Mouse (Mus musculus) embryonic facial prominence, embryonic 15.5 days (tissue): ENCODE results near the gene Fam126b. TPM values are rescaled to one million over a fixed set of nuclear protein-coding genes. Genes with fewer than 3 reads are reported as not detected.
A peak's percentile ranks its signal among the peaks of the same experiment; 100 is the strongest.
"Not testable (repeated sequence)": the region's sequence is repeated elsewhere in the genome, so short reads cannot be mapped to it uniquely, and the experiment has no call there.

Experiments used
- ATAC-seq: fragments of 200-750 bp; cut with Nextera tagmentation; 2 replicates; pipeline ENCODE4 v1.8.0; 2017; ENCODE audit warnings: low read depth, moderate TSS enrichment; ENCODE audit not compliant: insufficient number of reproducible peaks, low FRiP score, low TSS enrichment
- H3K27ac ChIP-seq: fragments of 300-500 bp; sonication (generic); replicated peaks from 2 replicates; pipeline ENCODE4 v1.5.1; 2015; ENCODE audit warnings: mild to moderate bottlenecking, inconsistent platforms
- H3K27me3 ChIP-seq: fragments of 300-500 bp; sonication (generic); 2 replicates; pipeline ENCODE4 v1.6.1; 2015; ENCODE audit warnings: inconsistent platforms
- H3K36me3 ChIP-seq: fragments of 300-500 bp; sonication (generic); 2 replicates; pipeline ENCODE4 v1.6.1; 2015; ENCODE audit warnings: mild to moderate bottlenecking, inconsistent platforms
- H3K4me1 ChIP-seq: fragments of 300-500 bp; sonication (generic); 2 replicates; pipeline ENCODE4 v1.6.1; 2015; ENCODE audit warnings: inconsistent platforms
- H3K4me2 ChIP-seq: fragments of 300-500 bp; sonication (generic); replicated peaks from 2 replicates; pipeline ENCODE4 v1.6.1; 2015; ENCODE audit warnings: mild to moderate bottlenecking, inconsistent platforms
- H3K4me3 ChIP-seq: fragments of 300-500 bp; sonication (generic); replicated peaks from 2 replicates; pipeline ENCODE4 v1.5.1; 2015; ENCODE audit warnings: mild to moderate bottlenecking, inconsistent platforms
- H3K9ac ChIP-seq: fragments of 300-500 bp; sonication (generic); 2 replicates; pipeline ENCODE4 v1.6.1; 2015; ENCODE audit warnings: inconsistent platforms
- H3K9me3 ChIP-seq: fragments of 300-500 bp; sonication (generic); replicated peaks from 2 replicates; pipeline ENCODE4 v1.6.1; 2016; ENCODE audit warnings: inconsistent platforms
- WGBS: fragments of 180-500 bp; shearing (Covaris S2); methylation state at CpG from one replicate; pipeline ENCODE4 v1.1.7; 2015; 5-methylcytosine and 5-hydroxymethylcytosine counted together
- polyA plus RNA-seq: library from polyadenylated mRNA; unstranded; fragments of >200 nt; fragmentation: Nextera tagmentation; extraction: Ambion mirVana; gene quantifications from 2 replicates; pipeline ENCODE4 v1.2.1, GENCODE M21; 2015

The Fam126b gene
- polyA plus RNA-seq, 1 experiment from 2014 or later: 9.0 TPM

DNA sequence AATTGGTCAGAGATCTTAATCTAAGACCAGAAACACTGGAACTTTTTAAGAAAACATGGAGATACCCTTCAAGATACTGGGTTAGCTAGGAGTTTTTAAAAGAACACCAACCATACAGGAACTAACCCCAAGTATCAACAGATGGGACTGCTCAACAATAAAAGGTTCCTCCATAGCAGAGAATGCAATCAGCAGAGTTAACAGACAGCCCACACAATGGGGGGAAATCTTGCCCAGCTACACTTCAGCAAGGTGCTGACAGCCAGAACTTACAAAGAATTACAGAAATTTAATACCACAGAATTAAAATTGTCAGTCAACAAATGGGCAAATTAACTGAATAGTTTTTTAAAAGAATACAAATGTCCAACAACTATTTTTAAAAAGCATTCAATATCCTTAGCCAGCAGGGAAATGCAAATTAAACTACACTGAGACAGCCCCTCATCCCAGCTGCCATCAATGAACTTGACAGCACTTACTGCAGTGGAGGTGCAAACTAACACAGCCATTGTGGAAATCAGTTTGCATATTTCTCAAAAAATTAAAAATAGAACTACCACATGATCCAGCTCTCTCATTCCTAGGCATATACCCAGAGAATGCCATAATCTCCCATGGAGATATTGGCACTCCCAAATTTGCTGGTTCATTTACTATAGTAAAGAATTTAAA is 17.5 kb downstream of the Fam126b start:
- Histone ChIP-seq H3K4me3 (no peak overlapping the region), H3K27ac (no peak overlapping the region), H3K27me3 (no peaks in the 10 kb centered on the region), H3K4me2 (no peak overlapping the region), H3K9me3 (no peaks in the 10 kb centered on the region), H3K4me1 (no peaks in the 10 kb centered on the region), H3K36me3 (0 out of 2 replicates have a peak, but pooled peaks cover 3% of the 10 kb centered on the region), H3K9ac (no peak overlapping the region)
- ATAC-seq: no peak

DNA sequence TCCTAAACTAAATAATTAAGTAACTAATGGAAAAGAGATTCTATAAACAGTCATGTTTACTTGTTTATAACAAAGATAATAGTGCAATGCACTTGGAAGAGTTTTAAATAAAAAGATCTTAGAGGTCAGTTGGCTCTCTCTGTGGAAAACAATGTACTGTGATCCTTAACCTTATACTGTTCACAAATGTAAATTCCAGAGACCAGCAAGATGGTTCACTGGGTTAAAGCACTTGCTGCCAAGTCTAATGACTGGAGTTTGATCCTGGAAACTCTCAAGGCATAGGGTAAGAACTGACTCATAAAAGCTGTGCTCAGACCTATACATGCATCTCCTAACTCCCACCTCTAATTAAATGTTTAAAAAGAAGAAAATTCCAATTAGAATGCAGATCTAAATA is 19.5 kb downstream of the Fam126b start:
- no peak overlapping the region for H3K4me2 ChIP-seq
- H3K27me3 ChIP-seq: no peaks in the 10 kb centered on the region
- H3K4me3 ChIP-seq: no peak overlapping the region
- no peaks in the 10 kb centered on the region for H3K9me3 ChIP-seq
- ATAC-seq: no peak
- H3K36me3 ChIP-seq: peaks cover 10% of the 10 kb centered on the region; the same call in 1 of the 2 replicates
- H3K4me1 ChIP-seq: no peaks in the 10 kb centered on the region
- no peak overlapping the region for H3K27ac ChIP-seq
- no peak overlapping the region for H3K9ac ChIP-seq

DNA sequence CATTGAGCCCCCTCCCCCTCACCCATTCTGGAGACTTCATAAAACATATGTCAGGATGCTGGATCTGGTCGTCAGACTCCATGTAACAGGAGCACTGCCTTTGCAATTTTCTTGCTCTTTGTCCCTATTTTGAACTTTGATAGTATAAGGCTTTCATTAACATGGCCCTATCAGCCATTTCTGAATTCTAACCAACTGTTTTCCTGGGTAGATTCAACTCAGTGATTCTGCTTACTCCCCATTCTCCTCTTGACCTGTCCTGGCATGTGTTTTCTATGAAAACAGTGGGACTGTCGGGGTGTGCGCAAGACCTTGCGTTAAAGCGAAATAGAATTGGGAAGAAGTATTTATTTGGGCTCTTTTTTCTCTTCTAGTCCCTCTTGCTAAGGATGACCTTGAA is 21.1 kb downstream of the Fam126b start:
- Histone ChIP-seq H3K27me3 (no peaks in the 10 kb centered on the region), H3K36me3 (peaks cover 10% of the 10 kb centered on the region; the same call in 1 of the 2 replicates), H3K4me2 (no peak overlapping the region), H3K4me3 (no peak overlapping the region), H3K27ac (no peak overlapping the region), H3K4me1 (no peaks in the 10 kb centered on the region), H3K9me3 (no peaks in the 10 kb centered on the region), H3K9ac (no peak overlapping the region)
- whole genome bisulfite sequencing: 83% methylated on average over 5 of the region's 5 CpGs
- ATAC-seq: no peak

DNA sequence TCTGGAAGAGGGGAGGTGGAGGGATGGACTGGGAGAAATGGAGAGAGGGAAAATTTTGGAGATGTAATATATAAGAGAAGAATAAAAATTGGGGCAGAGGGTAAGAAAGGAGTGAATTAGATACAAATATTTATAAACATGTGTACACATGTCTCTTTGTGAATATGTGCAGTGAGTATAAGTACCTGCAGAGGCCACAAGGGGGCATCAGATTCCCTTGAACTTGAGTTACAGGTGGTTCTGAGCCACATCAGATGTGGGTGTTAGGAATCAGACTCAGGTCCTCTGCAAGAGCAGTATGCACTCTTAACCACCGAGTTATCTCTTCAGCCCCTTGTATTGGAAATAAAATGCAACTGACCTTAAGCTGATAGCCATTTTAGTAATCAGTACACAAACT is 23.7 kb downstream of the Fam126b start:
- Histone ChIP-seq H3K27me3 (no peaks in the 10 kb centered on the region), H3K27ac (no peak overlapping the region), H3K4me1 (no peaks in the 10 kb centered on the region), H3K9me3 (no peaks in the 10 kb centered on the region), H3K4me2 (no peak overlapping the region), H3K36me3 (peaks cover 10% of the 10 kb centered on the region; the same call in 1 of the 2 replicates), H3K4me3 (no peak overlapping the region), H3K9ac (no peak overlapping the region)
- WGBS: 87% methylated on average over 1 of the region's 1 CpGs
- no peak for ATAC-seq

DNA sequence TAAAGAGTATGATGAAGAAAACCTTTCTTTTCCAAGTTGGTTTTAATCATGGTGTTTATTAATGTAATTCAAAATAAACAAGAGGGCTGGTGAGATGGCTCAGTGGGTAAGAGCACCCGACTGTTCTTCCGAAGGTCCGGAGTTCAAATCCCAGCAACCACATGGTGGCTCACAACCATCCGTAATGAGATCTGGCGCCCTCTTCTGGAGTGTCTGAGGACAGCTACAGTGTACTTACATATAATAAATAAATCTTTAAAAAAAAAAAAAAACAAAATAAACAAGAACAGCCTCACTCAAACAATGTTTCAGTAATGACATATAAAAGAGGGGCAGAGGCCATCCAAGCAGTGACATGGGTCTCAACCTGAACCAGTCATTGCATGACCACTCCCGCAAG is 25.8 kb downstream of the Fam126b start:
- WGBS: 88% methylated on average over 6 of the region's 6 CpGs
- not testable (repeated sequence) for H3K27me3 ChIP-seq, H3K4me3 ChIP-seq, H3K4me2 ChIP-seq, H3K4me1 ChIP-seq, H3K9me3 ChIP-seq, H3K9ac ChIP-seq, H3K27ac ChIP-seq, ATAC-seq
- peaks cover 13% of the 10 kb centered on the region; the same call in 1 of the 2 replicates for H3K36me3 ChIP-seq

DNA sequence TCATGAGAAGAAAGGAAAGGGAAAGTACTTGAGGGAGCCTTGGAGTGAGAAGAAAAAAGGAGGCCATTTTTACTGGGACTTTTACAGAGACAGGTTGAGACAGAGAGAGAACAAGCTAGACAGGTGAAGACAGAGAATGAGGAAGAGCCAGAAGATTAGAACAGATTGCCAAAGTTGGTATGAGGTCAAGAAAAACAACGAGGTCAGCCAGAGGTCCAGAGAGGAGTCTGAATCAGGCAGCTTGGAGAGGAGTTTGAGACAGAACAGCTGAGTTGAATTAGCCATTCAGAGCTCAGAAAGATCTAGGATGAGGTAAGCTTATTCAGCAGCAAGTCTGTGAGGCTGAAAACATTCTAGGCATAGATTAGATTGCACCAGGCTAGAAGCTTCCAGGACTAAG is 44.7 kb downstream of the Fam126b start:
- H3K4me1 ChIP-seq: no peaks in the 10 kb centered on the region

DNA sequence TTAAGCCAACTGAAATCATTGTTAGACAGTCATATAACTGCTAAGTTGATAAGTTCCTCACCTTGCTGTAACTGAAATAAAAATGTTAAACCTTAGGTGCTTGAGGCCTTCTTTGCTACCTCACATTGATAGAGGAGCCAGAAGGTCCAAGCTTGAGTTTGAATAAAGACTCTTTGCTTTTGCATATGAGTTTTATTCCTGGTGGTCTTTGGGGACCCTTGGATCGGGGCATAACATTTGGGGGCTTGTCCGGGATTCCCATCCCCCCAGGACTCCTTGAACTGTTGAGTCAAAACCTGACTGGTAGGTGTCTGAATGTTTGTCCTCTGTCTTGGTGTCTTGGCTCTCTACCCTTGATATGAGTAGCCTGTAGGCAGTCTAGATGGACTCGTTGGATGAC is 78.9 kb downstream of the Fam126b start:
- Histone ChIP-seq H3K4me2 (no peak overlapping the region), H3K36me3 (peaks cover 10% of the 10 kb centered on the region), H3K9me3 (peaks cover 17% of the 10 kb centered on the region)

More for the DNA sequence above, 44.7 kb downstream of the Fam126b start:
- H3K27ac ChIP-seq: no peak overlapping the region
- H3K27me3 ChIP-seq: no peaks in the 10 kb centered on the region
- peaks cover 41% of the 10 kb centered on the region for H3K36me3 ChIP-seq
- WGBS: 56% methylated on average over 1 of the region's 1 CpGs
- no peaks in the 10 kb centered on the region for H3K9me3 ChIP-seq
- no peak for ATAC-seq
- no peak overlapping the region for H3K4me2 ChIP-seq
- H3K9ac ChIP-seq: no peak overlapping the region
- H3K4me3 ChIP-seq: no peak overlapping the region

DNA sequence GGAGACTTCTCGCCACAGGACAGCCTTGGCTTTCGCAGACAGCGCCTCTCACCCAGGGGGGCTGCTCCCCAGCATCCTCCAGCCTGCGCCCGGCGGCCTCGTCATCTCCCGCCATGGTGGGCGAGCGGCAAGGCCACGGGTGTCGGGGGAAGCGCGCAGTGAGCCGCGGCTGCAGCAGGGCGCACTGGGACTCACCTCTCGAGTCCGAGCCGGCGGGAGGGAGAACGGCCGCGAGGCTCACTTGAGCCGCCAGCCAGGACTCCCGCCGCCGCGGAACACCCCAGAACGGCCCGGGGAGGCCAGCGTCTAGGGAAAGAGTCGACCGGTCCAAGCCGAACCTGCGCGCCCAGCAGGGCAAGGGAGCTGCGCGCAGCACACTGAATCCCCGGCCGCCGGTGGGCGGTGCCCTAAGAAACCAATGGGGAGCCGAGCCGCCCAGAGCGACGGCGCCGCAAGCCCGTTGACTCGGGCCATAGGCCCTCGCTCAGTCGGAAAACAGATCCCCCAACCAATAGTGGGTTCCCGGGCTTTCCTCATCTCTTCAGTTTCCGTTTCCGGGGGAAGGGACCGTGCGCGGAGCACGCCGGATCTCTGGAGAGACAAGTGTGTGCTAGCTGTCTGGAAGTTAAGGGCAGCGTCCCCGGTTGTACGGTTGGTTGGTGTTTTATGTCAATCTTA is 81.4 kb downstream of the Fam126b start, which contains the start of gene Orc2:
Gene Orc2 (minus strand): TSS at position 533 of the 678 bp plus-strand sequence.
- Histone ChIP-seq H3K27ac (peak within 1 kb of the TSS; percentile 80), H3K9me3 (peaks cover 16% of the 10 kb centered on the region), H3K4me3 (peak within 1 kb of the TSS; percentile 88), H3K9ac (peak within 1 kb of the TSS; percentile 69), H3K4me2 (peak within 1 kb of the TSS; percentile 67), H3K27me3 (no peaks in the 10 kb centered on the region), H3K4me1 (peaks cover 10% of the 10 kb centered on the region), H3K36me3 (peaks cover 22% of the 10 kb centered on the region)
- peak; percentile 99 for ATAC-seq
- under 1% methylated on average over 64 of the region's 64 CpGs for WGBS

More for the DNA sequence above, 78.9 kb downstream of the Fam126b start:
- Histone ChIP-seq H3K27ac (no peak overlapping the region), H3K4me3 (no peak overlapping the region), H3K9ac (no peak overlapping the region), H3K4me1 (peaks cover 10% of the 10 kb centered on the region), H3K27me3 (no peaks in the 10 kb centered on the region)
- no peak for ATAC-seq
- WGBS: 95% methylated on average over 3 of the region's 3 CpGs

DNA sequence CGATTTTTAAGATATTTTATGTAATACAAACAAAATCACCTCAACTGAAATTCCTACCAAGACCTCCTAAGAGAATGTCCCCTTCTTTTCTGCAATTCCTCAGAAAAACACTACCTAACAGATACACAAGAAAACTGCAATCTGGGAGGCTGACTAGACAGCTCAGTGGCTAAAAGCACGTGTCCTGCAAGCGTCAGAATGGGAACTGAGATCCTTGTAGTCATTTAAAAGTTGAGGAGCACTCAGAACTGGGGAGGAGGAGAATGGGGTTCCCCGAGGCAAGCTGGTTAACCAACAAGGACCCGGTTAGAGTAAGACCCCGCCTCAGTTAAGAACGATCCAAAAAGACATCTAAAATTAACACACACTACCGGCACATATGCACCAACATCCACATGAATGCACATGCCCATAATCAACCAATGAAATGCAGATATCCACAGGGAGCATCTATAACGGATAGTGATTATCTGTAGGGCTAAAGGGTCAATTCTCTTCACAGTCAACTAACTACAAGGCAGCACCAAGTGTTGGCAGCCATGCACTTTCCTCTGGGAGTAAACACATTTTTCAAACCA is 82.2 kb downstream of the Fam126b start:
- Histone ChIP-seq H3K27me3 (no peaks in the 10 kb centered on the region), H3K9me3 (peaks cover 16% of the 10 kb centered on the region), H3K4me3 (peak overlapping the region; percentile 88), H3K36me3 (peaks cover 27% of the 10 kb centered on the region), H3K4me1 (peaks cover 10% of the 10 kb centered on the region), H3K4me2 (peak overlapping the region; percentile 67), H3K27ac (no peak overlapping the region), H3K9ac (peak overlapping the region; percentile 69)
- ATAC-seq: no peak
- WGBS: 18% methylated on average over 9 of the region's 9 CpGs

DNA sequence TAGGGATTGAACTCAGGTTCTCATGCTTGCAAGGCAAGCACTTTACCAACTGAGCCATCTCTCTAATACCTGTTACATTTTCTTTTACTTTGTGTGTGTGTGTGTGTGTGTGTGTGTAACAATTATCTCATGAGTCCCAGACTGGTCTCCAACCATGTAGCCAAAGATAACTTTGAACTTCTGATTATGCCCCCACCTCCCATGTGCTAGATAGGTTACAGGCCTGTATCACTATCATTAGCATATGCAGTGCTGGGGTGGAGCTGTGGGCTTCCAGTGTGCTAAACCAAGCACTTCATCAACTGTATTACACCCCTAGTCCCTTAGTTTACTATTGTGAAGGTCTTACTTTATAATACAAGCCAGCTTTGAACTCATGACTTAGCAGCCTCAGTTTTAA is 83.0 kb downstream of the Fam126b start:
- Histone ChIP-seq H3K9ac (no peak overlapping the region), H3K4me2 (0 out of 2 replicates have a peak overlapping the region, but pooled peaks have one; percentile 67), H3K27me3 (no peaks in the 10 kb centered on the region), H3K4me1 (peaks cover 10% of the 10 kb centered on the region), H3K4me3 (0 out of 2 replicates have a peak overlapping the region, but pooled peaks have one; percentile 88), H3K27ac (no peak overlapping the region), H3K9me3 (peaks cover 14% of the 10 kb centered on the region), H3K36me3 (peaks cover 29% of the 10 kb centered on the region)
- no peak for ATAC-seq

DNA sequence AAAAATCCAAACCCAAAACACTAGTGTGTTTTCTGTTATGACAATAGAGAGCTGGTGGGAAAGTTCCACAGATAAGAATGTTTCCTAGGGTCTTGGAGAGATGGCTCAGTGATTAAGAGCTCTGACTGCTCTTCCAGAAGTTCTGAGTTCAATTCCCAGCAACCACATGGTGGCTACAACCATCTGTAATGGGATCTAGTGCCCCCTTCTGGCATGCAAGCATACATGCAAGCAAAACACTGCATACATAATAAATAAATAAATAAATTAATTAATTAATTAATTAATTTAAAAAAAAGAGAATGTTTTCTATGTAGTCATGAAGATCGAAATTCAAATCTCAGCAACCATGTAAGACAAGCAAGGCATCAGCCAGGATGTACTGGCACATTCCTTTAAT is 87.4 kb downstream of the Fam126b start:
- Histone ChIP-seq H3K9me3 (no peaks in the 10 kb centered on the region), H3K4me3 (no peak overlapping the region), H3K9ac (no peak overlapping the region), H3K4me2 (no peak overlapping the region), H3K27me3 (no peaks in the 10 kb centered on the region), H3K36me3 (peaks cover 49% of the 10 kb centered on the region), H3K27ac (no peak overlapping the region), H3K4me1 (peaks cover 6% of the 10 kb centered on the region)
- 100% methylated on average over 1 of the region's 1 CpGs for WGBS
- no peak for ATAC-seq
